Mouse (Mus musculus) ES-E14 (cell line): ENCODE results near the gene Tirap.

Experiments used
- CHD2 ChIP-seq: IDR thresholded peaks from 2 replicates; pipeline ENCODE4 v1.6.1; 2014; ENCODE audit warnings: mild to moderate bottlenecking, low read depth, low read length, inconsistent platforms
- MAFK ChIP-seq: IDR thresholded peaks from 2 replicates; pipeline ENCODE4 v1.6.1; 2014; ENCODE audit warnings: mild to moderate bottlenecking, low read depth, low read length, inconsistent platforms; ENCODE audit not compliant: insufficient read depth

- TF ChIP-seq MAFK (0 out of 2 replicates have a peak, but pooled peaks have one; percentile 3), CHD2 (no peak)
These were observed at the start of gene Tirap, which contains the start of gene Srpr for GRCm38 (mm10) chr9:35199772-35200471.
